Mouse (Mus musculus) small intestine, adult 2 months (tissue): ENCODE measurements around the gene Fbn1.

Experiments
- CTCF ChIP-seq: fragments of 200-500 bp; IDR thresholded peaks from 2 replicates; pipeline ENCODE4 v1.5.1; 2012; ENCODE audit warnings: low read depth, mild to moderate bottlenecking, control low read depth, inconsistent platforms, low read length, moderate library complexity, mixed read lengths; ENCODE audit not compliant: insufficient replicate concordance, insufficient read length; ENCODE audit errors: extremely low read depth
- POLR2A ChIP-seq: fragments of 200-500 bp; IDR thresholded peaks from 2 replicates; pipeline ENCODE4 v1.6.1; 2012; ENCODE audit warnings: low read depth, mild to moderate bottlenecking, control low read depth, inconsistent platforms, low read length, moderate library complexity

GRCm38 (mm10) chr2:125514391-125514790, 6.6 kb upstream of the Fbn1 start:
- no peak for TF ChIP-seq POLR2A
- no peak for TF ChIP-seq CTCF
